Mouse (Mus musculus) cortical plate, adult 2 months (tissue): ENCODE measurements at regions not wholly inside any gene's neighbourhood (a gene's known extent, or its start where the extent isn't known, plus 50 kb on each side); places are given as distances from the start of the nearest gene placed in this dataset.

Experiments used
- H3K27ac ChIP-seq: fragments of 200-500 bp; 2 replicates; pipeline ENCODE4 v1.5.1; 2012; ENCODE audit warnings: low read length, control low read depth, inconsistent platforms; ENCODE audit not compliant: insufficient read depth
- H3K4me1 ChIP-seq: fragments of 200-500 bp; 2 replicates; pipeline ENCODE4 v1.6.1; 2011; ENCODE audit warnings: low read length; ENCODE audit not compliant: control insufficient read depth, insufficient read depth
- H3K4me3 ChIP-seq: fragments of 200-500 bp; 2 replicates; pipeline ENCODE4 v1.5.1; 2011; ENCODE audit warnings: mild to moderate bottlenecking, low read length, control low read depth; ENCODE audit not compliant: insufficient read depth
- CTCF ChIP-seq: fragments of 200-500 bp; IDR thresholded peaks from 2 replicates; pipeline ENCODE4 v1.5.1; 2011; ENCODE audit warnings: mild to moderate bottlenecking, control low read depth, low read length; ENCODE audit not compliant: insufficient read depth; ENCODE audit errors: extremely low read depth
- POLR2A ChIP-seq: fragments of 200-500 bp; IDR thresholded peaks from 2 replicates; pipeline ENCODE4 v1.6.1; 2011; ENCODE audit warnings: mild to moderate bottlenecking, low read length, control low read depth; ENCODE audit not compliant: insufficient read depth; ENCODE audit errors: extremely low read depth

DNA sequence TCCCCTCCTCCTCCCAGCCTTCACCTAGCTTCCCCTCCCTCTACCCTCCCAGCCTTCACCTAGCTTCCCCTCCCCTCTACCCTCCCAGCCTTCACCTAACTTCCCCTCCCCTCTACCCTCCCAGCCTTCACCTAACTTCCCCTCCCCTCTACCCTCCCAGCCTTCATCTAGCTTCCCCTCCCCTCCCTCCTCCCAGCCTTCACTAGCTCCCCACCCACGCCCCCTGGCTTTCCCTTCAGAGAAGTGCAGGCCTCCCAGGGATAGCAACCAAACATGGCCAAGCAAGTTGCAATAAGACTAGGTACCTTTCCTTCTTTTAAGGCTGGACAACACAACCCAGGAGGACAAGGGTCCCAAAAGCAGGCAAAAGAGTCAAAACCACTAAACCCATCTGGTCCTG lies 248.5 kb downstream of the Ankrd16 start:
- Histone ChIP-seq H3K4me3 (no peak overlapping the region), H3K4me1 (no peaks in the 10 kb centered on the region), H3K27ac (no peak overlapping the region)
- TF ChIP-seq CTCF (no peak), POLR2A (no peak)

DNA sequence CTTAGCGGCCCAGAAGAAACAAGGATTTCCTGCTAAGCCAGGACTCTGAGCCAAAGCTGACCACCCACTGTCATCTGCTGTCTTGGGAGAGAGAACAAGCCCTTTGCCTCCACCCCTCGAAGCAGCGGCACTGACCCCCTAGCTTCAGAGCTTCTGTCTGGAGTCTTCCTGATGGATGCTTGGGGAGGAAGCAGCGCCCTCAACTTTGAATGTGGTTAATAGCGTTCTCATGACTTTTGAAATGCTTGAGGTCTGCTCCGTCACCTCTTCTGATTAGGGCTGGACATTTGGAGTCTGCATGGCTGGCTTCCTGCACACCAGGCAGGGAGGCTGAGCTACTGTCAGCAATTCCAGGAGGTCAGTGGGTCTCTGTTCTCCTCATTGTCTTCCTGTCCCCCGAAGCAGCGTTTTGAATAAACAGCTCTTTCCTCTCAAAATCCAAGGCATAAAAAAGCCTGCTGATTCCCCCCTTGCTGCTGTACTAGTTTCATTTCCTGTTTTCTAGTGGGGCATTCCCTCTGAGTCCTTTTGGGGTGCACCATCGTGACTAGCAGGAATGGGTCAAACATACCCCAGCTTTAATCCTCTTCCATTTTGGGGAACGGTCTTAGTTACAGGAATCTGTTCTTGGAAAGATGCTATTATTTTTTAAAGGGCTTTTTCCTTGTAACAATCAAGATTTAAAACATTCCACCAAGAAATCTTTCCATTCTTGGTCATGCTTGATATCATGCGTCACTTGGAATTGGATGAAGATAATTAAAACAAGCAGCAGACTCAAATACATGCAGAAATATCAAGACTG lies 256.0 kb downstream of the Ankrd16 start:
- no peak overlapping the region for H3K27ac ChIP-seq
- TF ChIP-seq POLR2A = no peak
- H3K4me1 ChIP-seq = no peaks in the 10 kb centered on the region
- no peak overlapping the region for H3K4me3 ChIP-seq

DNA sequence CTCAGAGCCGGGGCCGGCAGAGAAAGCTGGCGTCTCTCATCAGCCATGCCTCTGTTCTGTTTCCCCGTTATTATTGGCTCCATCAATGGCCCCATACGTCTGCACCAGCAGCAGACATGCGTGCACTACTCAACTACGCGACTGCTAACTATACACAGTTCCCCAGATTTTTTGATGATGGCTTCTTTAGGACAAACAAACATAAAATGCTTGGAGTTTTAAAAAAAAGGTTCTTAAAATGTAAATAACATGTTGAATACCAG lies 256.6 kb downstream of the Ankrd16 start:
- H3K4me3 ChIP-seq = no peak overlapping the region
- no peak overlapping the region for H3K27ac ChIP-seq
- no peak for TF ChIP-seq CTCF
- TF ChIP-seq POLR2A = no peak
- no peaks in the 10 kb centered on the region for H3K4me1 ChIP-seq

DNA sequence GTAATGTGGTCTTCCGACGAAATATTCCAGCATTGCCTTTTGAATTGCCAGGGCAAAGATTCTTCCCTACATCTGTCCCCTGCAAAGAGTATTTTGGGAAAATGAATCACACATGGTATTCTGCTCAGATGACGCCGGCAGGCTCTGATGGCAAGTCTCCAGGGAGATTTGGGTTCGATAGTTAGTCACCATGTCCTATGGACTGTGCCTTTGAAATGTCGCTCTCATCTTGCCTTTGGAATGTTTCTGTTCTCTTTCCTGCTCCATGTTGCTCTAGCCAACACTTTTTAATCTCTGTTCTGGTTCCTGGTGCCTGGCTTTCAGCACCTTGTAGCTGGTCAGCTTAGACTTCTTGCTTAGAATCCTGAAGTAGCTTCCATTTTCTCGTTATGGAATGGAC lies 252.3 kb downstream of the Itga8 start:
- Histone ChIP-seq H3K4me1 (peaks cover 4% of the 10 kb centered on the region), H3K4me3 (no peak overlapping the region), H3K27ac (no peak overlapping the region)
- TF ChIP-seq POLR2A (no peak), CTCF (no peak)

DNA sequence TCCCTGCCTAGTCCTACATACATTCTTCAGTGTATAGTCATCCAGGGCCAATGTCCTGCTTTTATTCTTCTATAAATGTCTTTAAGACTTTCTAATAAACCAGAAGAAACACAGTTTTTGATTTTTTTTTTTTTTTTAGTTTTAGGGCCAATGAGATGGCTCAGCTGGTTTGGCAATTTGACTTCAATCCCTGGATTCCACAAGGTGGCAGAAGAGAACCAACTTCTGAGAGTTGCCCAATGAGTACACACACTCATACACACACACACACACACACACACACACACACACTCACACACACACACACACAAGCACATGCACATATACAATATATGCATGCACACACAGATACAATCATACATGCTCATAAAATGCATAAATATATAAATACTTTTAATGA lies 251.8 kb downstream of the Itga8 start:
- H3K27ac ChIP-seq = no peak overlapping the region
- no peak overlapping the region for H3K4me3 ChIP-seq
- H3K4me1 ChIP-seq = peaks cover 4% of the 10 kb centered on the region
- TF ChIP-seq POLR2A = no peak
- TF ChIP-seq CTCF = peak; percentile 50

DNA sequence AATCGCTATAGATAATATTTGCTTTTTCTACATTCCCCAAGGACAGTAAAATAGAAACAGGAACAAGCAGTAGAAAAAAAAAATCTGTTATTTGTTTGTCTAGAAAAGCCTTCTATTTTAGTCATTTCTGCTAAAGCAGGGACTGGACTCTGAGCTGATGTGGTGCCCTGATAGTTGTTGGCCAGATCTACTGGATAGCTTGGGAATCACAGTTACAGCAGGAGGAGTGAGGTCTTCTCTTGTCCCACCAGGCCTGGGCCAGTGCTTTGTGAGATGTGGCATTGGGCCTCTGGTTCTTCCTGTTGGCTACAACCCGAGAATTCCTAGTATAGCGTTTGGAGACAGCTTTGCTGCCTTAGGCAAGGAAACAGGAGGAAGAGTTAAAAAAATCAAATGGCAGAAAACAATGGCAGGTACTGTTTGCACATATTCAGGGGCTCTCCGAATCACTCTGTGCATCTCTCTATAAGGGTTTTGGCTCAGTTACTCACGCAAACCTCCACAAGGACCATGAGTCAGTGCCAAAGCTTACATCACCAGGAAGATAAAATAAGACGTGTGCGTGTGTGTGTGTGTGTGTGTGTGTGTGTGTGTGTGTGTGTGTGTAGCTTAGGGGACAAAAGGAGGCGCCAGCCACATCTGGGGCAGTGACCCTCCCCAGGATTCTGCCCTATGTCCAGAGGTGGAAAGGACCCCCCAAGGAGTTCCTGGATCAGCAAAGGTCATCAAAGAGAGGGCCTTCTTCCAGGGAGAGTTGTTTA lies 248.1 kb downstream of the Itga8 start:
- no peak overlapping the region for H3K27ac ChIP-seq

DNA sequence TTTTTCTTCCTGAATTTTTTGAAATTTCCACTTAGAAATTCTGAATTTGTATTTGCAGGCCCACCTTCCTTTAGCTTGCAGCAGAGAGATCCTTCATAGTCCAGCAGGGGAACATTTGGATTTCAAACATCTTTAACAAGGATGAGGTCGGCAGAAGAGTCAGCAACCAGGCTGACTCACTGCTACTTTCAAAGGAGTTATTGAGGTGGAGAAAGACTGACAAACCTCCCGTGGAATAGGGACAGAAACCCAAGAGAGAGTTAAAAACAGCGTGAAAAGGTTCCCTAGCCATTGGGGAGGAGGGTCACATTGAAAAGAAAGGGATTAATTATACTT lies 247.6 kb downstream of the Itga8 start:
- Histone ChIP-seq H3K4me3 (no peak overlapping the region), H3K27ac (no peak overlapping the region), H3K4me1 (peaks cover 2% of the 10 kb centered on the region)
- no peak for TF ChIP-seq CTCF
- TF ChIP-seq POLR2A = no peak

More for the DNA sequence above, 248.1 kb downstream of the Itga8 start:
- H3K4me3 ChIP-seq = no peak overlapping the region
- TF ChIP-seq CTCF = no peak
- peaks cover 4% of the 10 kb centered on the region for H3K4me1 ChIP-seq
